Mouse (Mus musculus): ENCODE results near the gene Pkp1. TPM values are rescaled to one million over a fixed set of nuclear protein-coding genes. Genes with fewer than 3 reads are reported as not detected.

Pkp1 gene
- polyA plus RNA-seq, 1 experiment from 2014 or later, result 0.11 TPM

DNA sequence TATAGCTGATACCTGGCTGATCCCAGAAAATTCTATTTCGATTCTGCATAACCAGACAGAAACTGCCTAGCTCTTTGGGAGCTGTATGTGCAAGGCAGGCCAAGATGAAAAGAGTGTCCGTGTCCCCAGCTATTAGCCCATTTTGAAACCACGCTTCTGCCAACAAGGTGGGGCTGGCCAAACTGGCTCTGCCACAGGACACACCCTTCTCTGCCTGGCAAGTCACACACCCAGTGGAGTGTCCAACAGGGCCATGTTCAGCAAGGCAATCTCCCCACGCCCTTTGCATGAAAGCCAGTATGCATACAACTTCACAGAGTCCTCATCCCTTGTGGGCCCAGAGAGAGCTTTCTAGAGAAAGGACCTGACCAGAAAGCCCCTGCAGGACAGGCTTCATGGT, 23.6 kb downstream of the Pkp1 start:
- no peaks in the 10 kb centered on the region for H3K27me3 ChIP-seq (ENCODE audit: control insufficient read depth, insufficient read depth, low read length)
- no peaks in the 10 kb centered on the region for H3K4me1 ChIP-seq (replicated peaks; ENCODE audit: control insufficient read depth, insufficient read depth, low read length)
- no peak overlapping the region for H3K4me2 ChIP-seq (ENCODE audit: low read depth, low read length, severe bottlenecking)
- no peak for ATAC-seq (replicated peaks; ENCODE audit: low FRiP score)
- H3K9ac ChIP-seq (ENCODE audit: low read length), result no peak overlapping the region
- H3K9me3 ChIP-seq (ENCODE audit: control insufficient read depth, low read length), result no peaks in the 10 kb centered on the region
- no peak for DNase-seq (ENCODE audit: low spot score)
- no peak overlapping the region for H3K27ac ChIP-seq (ENCODE audit: low read depth, low read length)
- H3K4me3 ChIP-seq (ENCODE audit: low read depth, low read length), result no peak overlapping the region
- no peaks in the 10 kb centered on the region for H3K36me3 ChIP-seq (ENCODE audit: control insufficient read depth, insufficient read depth, low read length)
- WGBS, result 86% methylated on average over 4 of the region's 4 CpGs

DNA sequence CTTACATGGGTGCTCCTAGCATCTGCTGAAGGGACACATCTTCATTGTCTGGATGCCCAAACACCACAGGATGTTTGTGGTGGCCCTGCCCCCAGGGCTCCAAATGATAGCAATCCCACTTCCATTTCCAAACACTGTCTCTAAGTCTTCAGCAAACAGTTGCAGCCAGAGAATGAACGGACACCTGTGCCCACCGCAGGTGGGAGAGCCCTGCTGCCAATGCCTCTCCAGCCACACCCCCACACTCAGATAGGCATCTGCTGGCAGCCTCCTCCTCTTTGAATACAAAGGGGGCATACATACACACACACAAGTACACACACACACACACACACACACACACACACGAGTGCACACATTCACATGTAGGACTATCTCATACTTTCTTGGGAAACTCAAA, 25.6 kb downstream of the Pkp1 start:
- no peak for ATAC-seq (replicated peaks; ENCODE audit: low FRiP score)
- H3K36me3 ChIP-seq (ENCODE audit: control insufficient read depth, insufficient read depth, low read length), result no peaks in the 10 kb centered on the region
- no peak overlapping the region for H3K27ac ChIP-seq (ENCODE audit: low read depth, low read length)
- no peaks in the 10 kb centered on the region for H3K4me1 ChIP-seq (replicated peaks; ENCODE audit: control insufficient read depth, insufficient read depth, low read length)
- H3K4me3 ChIP-seq (ENCODE audit: low read depth, low read length), result no peak overlapping the region
- no peak overlapping the region for H3K4me2 ChIP-seq (ENCODE audit: low read depth, low read length, severe bottlenecking)
- 89% methylated on average over 3 of the region's 3 CpGs for WGBS
- H3K9ac ChIP-seq (ENCODE audit: low read length), result no peak overlapping the region
- H3K9me3 ChIP-seq (ENCODE audit: control insufficient read depth, low read length), result no peaks in the 10 kb centered on the region
- H3K27me3 ChIP-seq (ENCODE audit: control insufficient read depth, insufficient read depth, low read length), result no peaks in the 10 kb centered on the region
- no peak for DNase-seq (ENCODE audit: low spot score)

DNA sequence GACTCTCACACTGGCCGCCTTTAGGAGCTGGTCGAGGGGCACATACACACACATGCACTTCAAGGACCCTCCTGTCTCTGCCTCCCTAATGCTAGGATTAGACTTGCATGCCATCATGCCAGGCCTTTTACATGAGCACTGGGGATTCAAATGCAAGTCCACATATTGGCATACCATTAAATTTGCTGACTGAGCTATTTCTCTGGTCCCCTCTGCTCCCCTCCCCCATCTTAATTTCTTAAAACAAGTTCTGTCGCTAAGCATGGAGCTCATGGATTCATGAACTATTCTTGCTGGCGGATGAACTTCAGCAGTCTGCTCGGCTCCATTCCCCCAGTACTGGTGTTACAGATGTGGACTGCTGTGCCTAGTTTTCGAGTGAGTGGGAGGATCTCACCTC, 26.2 kb downstream of the Pkp1 start:
- ATAC-seq (replicated peaks; ENCODE audit: low FRiP score) (no peak), DNase-seq (ENCODE audit: low spot score) (no peak)
- Histone ChIP-seq H3K36me3 (ENCODE audit: control insufficient read depth, insufficient read depth, low read length) (no peaks in the 10 kb centered on the region), H3K9me3 (ENCODE audit: control insufficient read depth, low read length) (no peaks in the 10 kb centered on the region), H3K4me2 (ENCODE audit: low read depth, low read length, severe bottlenecking) (no peak overlapping the region), H3K4me1 (replicated peaks; ENCODE audit: control insufficient read depth, insufficient read depth, low read length) (no peaks in the 10 kb centered on the region), H3K27me3 (ENCODE audit: control insufficient read depth, insufficient read depth, low read length) (no peaks in the 10 kb centered on the region), H3K4me3 (ENCODE audit: low read depth, low read length) (no peak overlapping the region), H3K27ac (ENCODE audit: low read depth, low read length) (no peak overlapping the region), H3K9ac (ENCODE audit: low read length) (no peak overlapping the region)
- 85% methylated on average over 6 of the region's 6 CpGs for WGBS

DNA sequence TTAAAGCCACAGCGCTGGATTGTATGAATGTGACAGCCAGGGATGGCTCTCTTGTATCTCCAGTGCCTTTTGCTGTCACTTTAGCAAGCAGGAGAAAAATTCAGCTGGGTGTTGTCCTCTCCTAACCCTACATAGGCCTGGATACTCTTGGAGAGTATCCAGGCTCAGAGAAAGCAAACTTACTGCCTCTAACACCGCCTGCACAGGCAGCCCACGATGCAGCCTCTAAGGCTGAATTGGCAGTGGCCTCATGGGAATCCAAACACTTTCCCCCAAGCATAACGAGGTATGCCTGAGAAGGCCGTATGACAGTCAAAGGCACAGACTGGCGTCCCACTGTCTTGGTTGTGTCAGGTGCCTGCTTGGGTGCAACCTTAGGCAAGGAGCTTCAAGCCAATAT, 26.8 kb downstream of the Pkp1 start:
- no peak overlapping the region for H3K4me3 ChIP-seq (ENCODE audit: low read depth, low read length)
- no peaks in the 10 kb centered on the region for H3K36me3 ChIP-seq (ENCODE audit: control insufficient read depth, insufficient read depth, low read length)
- no peak overlapping the region for H3K27ac ChIP-seq (ENCODE audit: low read depth, low read length)
- H3K9me3 ChIP-seq (ENCODE audit: control insufficient read depth, low read length), result no peaks in the 10 kb centered on the region
- no peak for ATAC-seq (replicated peaks; ENCODE audit: low FRiP score)
- H3K9ac ChIP-seq (ENCODE audit: low read length), result no peak overlapping the region
- H3K4me2 ChIP-seq (ENCODE audit: low read depth, low read length, severe bottlenecking), result no peak overlapping the region
- 73% methylated on average over 6 of the region's 6 CpGs for WGBS
- H3K27me3 ChIP-seq (ENCODE audit: control insufficient read depth, insufficient read depth, low read length), result no peaks in the 10 kb centered on the region
- DNase-seq (ENCODE audit: low spot score), result no peak
- no peaks in the 10 kb centered on the region for H3K4me1 ChIP-seq (replicated peaks; ENCODE audit: control insufficient read depth, insufficient read depth, low read length)

DNA sequence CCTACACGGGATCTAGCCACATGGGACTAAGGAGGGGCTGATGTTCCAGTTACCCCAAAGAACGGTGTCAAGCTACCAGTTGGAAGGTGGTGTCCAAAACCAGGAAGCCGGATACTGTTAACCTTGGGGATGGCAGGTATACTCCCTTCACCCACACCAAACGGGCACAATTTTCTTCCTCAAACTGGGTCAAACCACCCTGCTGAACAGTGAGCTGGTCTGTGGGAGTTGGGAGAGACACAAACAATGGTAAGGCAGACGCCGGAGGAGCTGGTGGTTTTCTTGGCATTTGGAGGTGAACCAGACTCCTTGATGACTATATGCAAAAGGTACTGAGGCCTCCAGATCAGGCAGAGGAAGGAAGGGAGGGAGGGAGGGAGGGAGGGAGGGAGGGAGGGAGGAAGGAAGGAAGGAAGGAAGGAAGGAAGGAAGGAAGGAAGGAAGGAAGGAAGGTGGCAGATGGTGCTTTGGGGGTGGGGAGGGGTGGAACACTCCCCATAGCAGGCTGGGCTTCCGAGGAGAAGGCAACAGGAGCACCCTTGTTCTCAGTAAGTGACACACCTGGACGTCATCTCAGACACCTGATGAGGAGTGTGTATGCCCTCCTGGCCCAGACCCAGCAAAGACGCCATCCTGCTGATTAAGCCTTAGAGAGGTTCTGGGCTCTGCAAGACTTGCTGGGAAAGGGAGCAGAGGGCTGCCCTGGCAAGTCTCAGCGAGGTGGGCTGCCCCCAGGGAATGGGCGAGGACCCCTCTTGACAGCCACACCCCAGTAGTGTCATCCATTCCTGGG, 27.4 kb downstream of the Pkp1 start:
- Histone ChIP-seq H3K36me3 (ENCODE audit: control insufficient read depth, insufficient read depth, low read length) (no peaks in the 10 kb centered on the region), H3K9me3 (ENCODE audit: control insufficient read depth, low read length) (no peaks in the 10 kb centered on the region), H3K4me3 (ENCODE audit: low read depth, low read length) (no peak overlapping the region), H3K4me2 (ENCODE audit: low read depth, low read length, severe bottlenecking) (no peak overlapping the region), H3K27me3 (ENCODE audit: control insufficient read depth, insufficient read depth, low read length) (no peaks in the 10 kb centered on the region), H3K4me1 (replicated peaks; ENCODE audit: control insufficient read depth, insufficient read depth, low read length) (no peaks in the 10 kb centered on the region), H3K27ac (ENCODE audit: low read depth, low read length) (no peak overlapping the region), H3K9ac (ENCODE audit: low read length) (no peak overlapping the region)
- WGBS, result 82% methylated on average over 11 of the region's 11 CpGs
- ATAC-seq (replicated peaks; ENCODE audit: low FRiP score), result no peak
- DNase-seq (ENCODE audit: low spot score), result no peak

DNA sequence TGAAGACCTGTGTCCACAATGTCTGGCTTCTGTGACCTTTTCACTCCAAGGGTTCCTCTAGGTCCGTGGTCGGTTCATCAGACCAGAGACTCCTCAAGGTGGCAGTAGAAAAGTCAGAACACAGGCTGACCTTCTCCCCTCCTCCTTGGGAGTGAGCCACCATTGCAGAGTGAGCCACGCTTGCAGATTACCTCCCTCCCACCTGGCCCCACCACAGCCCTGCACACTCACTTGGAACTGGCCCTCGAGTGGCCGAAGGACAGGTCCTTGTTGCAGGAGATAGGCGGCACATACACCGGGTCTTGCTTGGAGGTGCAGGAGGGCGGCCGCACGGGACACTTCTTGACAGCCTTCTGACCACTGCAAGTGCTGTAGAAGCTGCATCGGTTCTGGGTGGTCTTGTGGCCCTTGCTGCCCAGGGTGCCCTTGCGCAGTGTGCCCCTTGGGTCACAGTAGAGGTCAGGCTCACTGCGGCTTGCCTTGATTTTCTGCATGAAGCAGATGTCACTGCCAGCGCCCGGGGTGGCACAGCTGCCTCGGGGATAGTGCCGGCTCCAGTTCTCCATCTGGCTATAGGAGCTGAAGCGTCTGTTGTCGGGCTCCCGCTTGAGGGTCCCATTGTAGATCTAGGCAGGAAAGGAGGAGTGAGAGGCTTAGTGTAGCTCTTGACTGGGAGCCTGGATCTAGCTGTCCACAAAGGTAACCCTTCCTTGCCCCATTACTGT, 29.4 kb downstream of the Pkp1 start:
- 81% methylated on average over 20 of the region's 20 CpGs for WGBS
- DNase-seq (ENCODE audit: low spot score), result no peak

DNA sequence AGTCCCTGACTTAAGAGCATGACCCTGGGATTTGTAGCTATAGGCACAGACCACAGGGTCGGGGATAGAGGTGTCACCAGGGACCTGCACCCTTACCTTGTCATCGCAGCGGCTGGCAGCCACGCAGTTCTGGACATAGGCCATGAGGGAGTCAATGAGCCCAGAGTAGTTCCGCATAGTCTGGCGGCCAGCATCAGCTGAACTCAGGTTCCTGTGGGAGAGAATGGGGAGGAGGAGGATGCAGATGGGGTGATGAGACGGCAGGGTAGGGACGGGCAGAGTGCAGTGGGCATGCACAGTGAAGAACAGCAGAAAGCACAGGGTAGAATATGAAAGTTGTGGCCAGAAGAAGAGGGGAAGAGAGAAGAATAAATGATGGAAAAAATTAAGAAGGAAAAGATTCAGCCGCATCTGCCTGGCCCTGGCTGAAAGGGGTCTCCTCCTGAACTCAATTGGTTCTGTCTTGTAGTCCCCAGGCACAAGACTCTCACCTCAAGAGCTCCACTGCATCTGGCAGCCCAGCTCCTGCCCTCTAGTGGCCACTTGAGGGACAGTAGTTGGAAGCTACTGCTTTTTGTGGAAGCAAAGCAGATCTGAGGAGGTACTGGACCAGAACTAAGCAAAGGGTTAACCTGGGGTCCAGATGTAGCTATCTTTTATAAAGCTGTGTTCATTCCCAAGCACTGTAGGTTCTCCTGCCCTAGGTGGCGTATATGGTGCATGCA, 36.5 kb downstream of the Pkp1 start:
- H3K36me3 ChIP-seq (ENCODE audit: control insufficient read depth, insufficient read depth, low read length), result no peaks in the 10 kb centered on the region
- H3K4me3 ChIP-seq (ENCODE audit: low read depth, low read length), result no peak overlapping the region
- no peak overlapping the region for H3K4me2 ChIP-seq (ENCODE audit: low read depth, low read length, severe bottlenecking)
- H3K9me3 ChIP-seq (ENCODE audit: control insufficient read depth, low read length), result no peaks in the 10 kb centered on the region
- DNase-seq (ENCODE audit: low spot score), result peak; percentile 77
- 74% methylated on average over 10 of the region's 10 CpGs for WGBS
- H3K27ac ChIP-seq (ENCODE audit: low read depth, low read length), result no peak overlapping the region
- no peaks in the 10 kb centered on the region for H3K4me1 ChIP-seq (replicated peaks; ENCODE audit: control insufficient read depth, insufficient read depth, low read length)
- no peaks in the 10 kb centered on the region for H3K27me3 ChIP-seq (ENCODE audit: control insufficient read depth, insufficient read depth, low read length)
- no peak overlapping the region for H3K9ac ChIP-seq (ENCODE audit: low read length)
- no peak for ATAC-seq (replicated peaks; ENCODE audit: low FRiP score)

More for the DNA sequence above, 29.4 kb downstream of the Pkp1 start:
- Histone ChIP-seq H3K4me1 (replicated peaks; ENCODE audit: control insufficient read depth, insufficient read depth, low read length) (no peaks in the 10 kb centered on the region), H3K36me3 (ENCODE audit: control insufficient read depth, insufficient read depth, low read length) (no peaks in the 10 kb centered on the region), H3K27me3 (ENCODE audit: control insufficient read depth, insufficient read depth, low read length) (no peaks in the 10 kb centered on the region), H3K27ac (ENCODE audit: low read depth, low read length) (no peak overlapping the region), H3K4me3 (ENCODE audit: low read depth, low read length) (no peak overlapping the region), H3K9ac (ENCODE audit: low read length) (no peak overlapping the region), H3K4me2 (ENCODE audit: low read depth, low read length, severe bottlenecking) (no peak overlapping the region), H3K9me3 (ENCODE audit: control insufficient read depth, low read length) (no peaks in the 10 kb centered on the region)
- no peak for ATAC-seq (replicated peaks; ENCODE audit: low FRiP score)

DNA sequence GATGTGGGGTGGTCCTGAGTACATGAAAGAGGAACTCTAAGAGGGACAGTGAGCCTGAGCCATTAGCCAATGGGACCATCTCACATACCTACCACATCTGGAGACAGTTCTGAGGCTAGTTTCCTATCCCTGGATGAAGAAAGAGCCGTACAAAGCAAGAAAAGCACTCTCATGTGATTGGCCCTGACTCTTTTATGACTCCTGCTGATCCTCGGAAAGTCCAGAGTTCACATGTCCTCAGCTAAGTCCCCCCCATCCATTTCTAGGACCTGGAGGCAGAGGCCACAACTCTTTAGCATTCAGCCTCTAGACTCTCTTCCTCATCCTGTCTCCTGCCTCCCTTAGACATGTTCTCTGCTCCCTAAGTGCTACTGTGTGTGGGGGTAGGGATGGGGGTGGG, 41.8 kb downstream of the Pkp1 start:
- Histone ChIP-seq H3K36me3 (ENCODE audit: control insufficient read depth, insufficient read depth, low read length) (no peaks in the 10 kb centered on the region), H3K4me2 (ENCODE audit: low read depth, low read length, severe bottlenecking) (no peak overlapping the region), H3K27ac (ENCODE audit: low read depth, low read length) (no peak overlapping the region), H3K9me3 (ENCODE audit: control insufficient read depth, low read length) (no peaks in the 10 kb centered on the region), H3K4me1 (replicated peaks; ENCODE audit: control insufficient read depth, insufficient read depth, low read length) (no peaks in the 10 kb centered on the region), H3K27me3 (ENCODE audit: control insufficient read depth, insufficient read depth, low read length) (no peaks in the 10 kb centered on the region), H3K9ac (ENCODE audit: low read length) (no peak overlapping the region), H3K4me3 (ENCODE audit: low read depth, low read length) (no peak overlapping the region)
- no peak for ATAC-seq (replicated peaks; ENCODE audit: low FRiP score)
- WGBS, result 64% methylated on average over 2 of the region's 2 CpGs
- DNase-seq (ENCODE audit: low spot score), result no peak

Data from forebrain, embryonic 11.5 days (tissue).